Mouse (Mus musculus): ENCODE measurements around the gene Rbm19.

Gene Rbm19

DNA sequence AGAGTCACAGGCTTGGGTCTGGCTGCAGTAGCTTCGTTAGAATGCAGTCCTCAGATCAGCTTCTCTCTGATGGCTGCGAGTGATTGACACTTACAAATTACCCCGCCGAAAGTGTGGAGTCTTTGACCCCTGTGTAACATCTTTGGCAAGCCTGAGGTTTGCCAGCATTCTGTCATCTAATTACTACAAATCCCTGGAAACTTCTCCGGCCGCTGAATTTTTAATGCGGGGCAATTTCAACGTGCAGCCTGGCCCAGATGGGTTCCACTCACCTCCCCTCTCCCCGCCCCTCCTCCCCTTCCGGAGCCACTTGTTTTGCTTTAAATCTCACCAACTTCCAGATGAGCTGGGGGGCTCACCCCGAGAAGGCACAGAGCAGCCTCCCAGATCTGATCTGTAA, 94.4 kb downstream of the Rbm19 start:
- no peak for DNase-seq

GRCm38 (mm10) chr5:120211182-120211581, 94.9 kb downstream of the Rbm19 start:
- peak; percentile 57 for DNase-seq

DNA sequence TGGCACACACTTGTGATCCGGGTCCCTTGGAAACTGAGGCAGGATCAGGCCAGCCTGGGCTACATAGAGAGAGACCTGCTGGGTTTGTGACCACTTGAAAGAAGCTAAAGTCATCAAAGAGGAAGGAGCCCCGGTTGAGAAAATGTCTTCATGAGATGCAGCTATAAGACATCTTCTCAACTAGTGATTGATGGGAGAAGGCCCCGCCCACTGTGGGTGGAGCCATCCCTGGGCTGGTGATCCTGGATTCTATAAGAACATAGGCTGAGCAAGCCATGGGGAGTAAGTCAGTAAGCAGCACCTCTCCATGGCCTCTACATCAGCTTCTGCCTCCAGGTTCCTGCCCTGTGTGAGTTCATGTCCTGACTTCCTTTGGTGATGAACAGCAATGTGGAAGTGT, 98.2 kb downstream of the Rbm19 start:
- no peak for DNase-seq

GRCm38 (mm10) chr5:120221216-120221615, 105.0 kb downstream of the Rbm19 start:
- no peak for DNase-seq

- no peak for DNase-seq
Observed at GRCm38 (mm10) chr5:120225383-120225782, 109.1 kb downstream of the Rbm19 start.

DNA sequence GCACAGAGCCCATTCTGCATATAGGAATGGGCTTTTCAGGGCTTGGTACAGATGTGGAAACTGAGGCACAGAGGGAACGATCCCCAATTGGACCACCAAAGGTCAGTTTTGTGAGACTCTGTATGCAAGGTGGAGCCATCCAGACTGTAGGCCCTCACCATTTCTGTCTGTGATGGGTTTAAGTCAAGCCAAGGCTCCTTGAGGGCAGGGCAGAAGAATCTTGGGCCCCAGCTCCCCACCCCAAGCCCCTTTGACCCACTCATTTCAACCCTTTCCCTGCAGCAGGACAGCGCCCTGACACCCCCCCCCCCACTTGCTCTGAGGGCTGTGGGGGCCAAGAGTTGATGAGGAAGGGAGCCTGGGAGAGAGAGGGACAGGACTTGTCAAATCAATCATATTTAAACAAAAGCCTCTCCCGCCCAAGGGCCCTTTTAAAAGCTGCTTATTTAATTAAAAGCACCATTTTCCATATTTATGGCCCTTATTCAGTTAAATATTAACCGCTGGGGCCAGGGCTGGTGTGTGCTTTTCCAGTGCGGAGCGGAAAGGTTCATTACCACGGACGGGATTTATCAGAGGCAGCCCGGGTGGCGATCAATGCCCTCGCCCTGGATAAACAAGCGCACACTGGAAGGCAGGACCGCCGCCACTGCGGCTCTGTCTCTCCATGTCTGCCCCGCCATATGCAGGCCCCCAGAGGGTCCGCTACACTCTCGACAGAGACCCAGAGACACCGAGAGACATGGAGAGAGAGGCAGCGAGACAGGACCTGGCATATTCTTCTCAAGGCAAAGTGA, 112.5 kb downstream of the Rbm19 start:
- DNase-seq, result no peak

DNA sequence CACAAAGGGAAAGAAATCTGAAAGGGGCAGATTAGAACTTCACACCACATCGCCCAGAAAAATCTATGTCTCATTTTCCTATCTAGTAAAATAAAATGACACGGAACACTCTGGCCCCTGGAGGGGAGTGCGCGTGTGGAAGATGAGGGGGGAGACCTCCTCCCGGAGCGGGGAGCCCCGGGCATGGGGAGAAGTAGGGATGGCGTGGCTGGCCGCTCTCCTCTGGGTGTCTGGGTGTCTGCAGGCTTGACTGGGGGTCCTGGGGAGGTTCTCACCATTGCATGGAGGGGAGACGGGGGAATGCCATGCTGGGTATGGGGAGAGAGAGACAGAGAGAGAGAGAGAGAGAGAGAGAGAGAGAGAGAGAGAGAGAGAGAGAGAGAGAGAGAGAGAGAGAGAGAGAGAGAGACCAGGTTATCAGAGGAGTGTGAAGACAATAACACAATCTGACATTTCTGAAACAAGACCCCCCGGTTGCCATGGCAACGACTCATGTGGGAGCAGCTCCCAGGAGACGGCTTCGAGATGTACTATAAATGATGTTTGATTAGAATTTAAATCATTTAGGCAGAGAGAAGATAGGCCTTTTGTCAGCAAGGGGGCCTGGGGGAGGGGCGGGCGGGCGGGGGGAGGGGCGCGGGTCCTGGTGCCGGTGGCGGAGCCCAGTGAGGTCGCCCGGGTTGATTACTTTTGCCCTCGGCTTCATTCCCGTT, 115.3 kb downstream of the Rbm19 start:
- no peak for DNase-seq

DNA sequence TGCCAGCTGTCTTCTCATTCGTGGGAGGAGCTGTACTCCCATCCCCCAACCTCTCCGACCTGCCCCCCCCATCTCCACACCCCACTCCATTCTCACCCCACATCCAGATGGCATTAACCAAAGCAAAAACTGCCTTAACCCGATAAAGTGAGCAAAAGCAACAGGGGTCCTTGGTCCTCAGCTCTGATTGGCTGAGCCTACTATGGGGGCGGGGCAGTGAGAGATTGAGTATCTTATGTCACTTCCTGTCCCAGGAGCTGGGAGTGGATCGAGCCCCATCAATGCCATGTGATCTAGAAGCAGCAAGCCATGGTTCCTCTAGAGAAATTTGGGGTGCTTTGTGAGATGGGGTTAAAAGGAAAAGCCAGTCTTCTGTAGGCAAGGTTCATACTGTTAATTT, 118.9 kb downstream of the Rbm19 start:
- no peak for DNase-seq

DNA sequence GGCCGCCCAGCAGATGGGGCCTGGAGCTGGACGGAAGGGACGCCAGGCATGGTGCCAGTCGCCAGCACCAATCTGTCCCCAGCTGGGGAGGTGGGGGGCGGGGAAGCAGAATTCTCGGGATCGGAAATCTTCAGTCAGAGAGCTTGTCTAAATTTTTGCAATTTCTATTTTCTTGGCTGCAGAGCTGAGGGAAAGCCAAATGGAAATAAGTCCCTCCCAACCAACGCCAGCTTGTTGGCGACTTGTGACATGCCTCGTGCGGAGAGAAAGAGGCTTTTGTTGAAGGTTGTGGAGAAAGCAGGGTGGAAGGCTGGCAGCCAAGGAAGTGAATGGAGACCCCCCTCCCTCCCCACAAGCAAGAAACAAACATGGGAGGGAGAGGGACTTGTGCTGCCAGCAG, 119.3 kb downstream of the Rbm19 start:
- no peak for DNase-seq

- DNase-seq, result no peak
Observed at GRCm38 (mm10) chr5:120240071-120240470, 123.8 kb downstream of the Rbm19 start.

GRCm38 (mm10) chr5:120245336-120245735, 129.1 kb downstream of the Rbm19 start:
- DNase-seq, result no peak

All from cerebellum, adult 9-11 months (tissue).